Mouse (Mus musculus) cerebellum, adult 2 months (tissue): Measurements from ENCODE around the gene Cck.

Experiments used
- CTCF ChIP-seq: fragments of 200-500 bp; IDR thresholded peaks from 2 replicates; pipeline ENCODE4 v1.5.1; 2011; ENCODE audit warnings: low read depth, mild to moderate bottlenecking, control low read depth, low read length, moderate library complexity, borderline replicate concordance; ENCODE audit not compliant: insufficient read depth
- POLR2A ChIP-seq: fragments of 200-500 bp; IDR thresholded peaks from 2 replicates; pipeline ENCODE4 v1.6.1; 2011; ENCODE audit warnings: low read length, control low read depth, borderline replicate concordance; ENCODE audit not compliant: insufficient read depth

DNA sequence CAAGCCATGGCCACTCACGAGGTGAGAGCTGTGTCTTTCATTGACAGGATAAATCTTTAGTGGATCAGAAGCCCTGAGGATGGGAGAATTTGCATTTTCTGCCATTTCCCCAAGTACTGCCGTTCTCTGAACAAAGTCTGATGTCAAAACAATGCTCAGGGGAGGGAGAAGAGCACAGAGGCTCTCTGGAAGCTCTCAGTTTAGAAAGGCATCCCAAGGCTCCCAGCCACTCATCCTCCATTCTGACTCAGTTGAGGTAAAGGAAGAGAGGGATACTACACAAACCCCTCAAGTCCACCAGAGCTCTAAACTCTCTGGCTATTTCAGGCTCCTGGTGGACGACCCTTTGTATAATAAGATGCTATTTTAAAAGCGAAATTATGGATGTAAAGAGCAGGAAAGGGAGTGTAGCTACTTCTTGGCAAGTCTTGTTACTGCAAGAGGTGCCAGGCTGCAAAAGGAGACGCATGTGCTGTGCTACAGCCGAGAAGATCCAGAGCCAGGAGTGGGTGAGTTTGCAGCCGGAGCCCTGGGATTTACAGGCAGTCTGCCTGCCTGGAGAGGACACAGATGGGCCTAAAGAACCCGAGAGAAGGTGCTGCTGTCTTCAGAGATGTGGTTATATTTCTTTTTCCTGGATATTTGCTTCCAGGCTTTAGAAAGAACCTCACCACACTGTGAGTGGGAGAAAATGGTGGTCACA, 11.1 kb upstream of the Cck start:
- no peak for TF ChIP-seq CTCF
- TF ChIP-seq POLR2A = no peak
